Mouse (Mus musculus) midbrain, embryonic 15.5 days (tissue): Measurements from ENCODE around the gene Fam222b. TPM values are rescaled to one million over a fixed set of nuclear protein-coding genes. Genes with fewer than 3 reads are reported as not detected.

Experiments used
- ATAC-seq: fragments of 200-750 bp; cut with Nextera tagmentation; replicated peaks from 2 replicates; pipeline ENCODE4 v1.8.0; 2017; ENCODE audit warnings: moderate TSS enrichment
- H3K27ac ChIP-seq: fragments of 300-500 bp; sonication (generic); 2 replicates; pipeline ENCODE4 v1.5.1; 2015; ENCODE audit warnings: mild to moderate bottlenecking, inconsistent platforms
- H3K27me3 ChIP-seq: fragments of 300-500 bp; sonication (generic); replicated peaks from 2 replicates; pipeline ENCODE4 v1.6.1; 2015; ENCODE audit warnings: inconsistent platforms
- H3K36me3 ChIP-seq: fragments of 300-500 bp; sonication (generic); replicated peaks from 2 replicates; pipeline ENCODE4 v1.6.1; 2015; ENCODE audit warnings: inconsistent platforms
- H3K4me1 ChIP-seq: fragments of 300-500 bp; sonication (generic); 2 replicates; pipeline ENCODE4 v1.6.1; 2015; ENCODE audit warnings: inconsistent platforms
- H3K4me2 ChIP-seq: fragments of 300-500 bp; sonication (generic); 2 replicates; pipeline ENCODE4 v1.6.1; 2015; ENCODE audit warnings: inconsistent platforms, mild to moderate bottlenecking, moderate library complexity
- H3K4me3 ChIP-seq: fragments of 300-500 bp; sonication (generic); 2 replicates; pipeline ENCODE4 v1.5.1; 2015; ENCODE audit warnings: mild to moderate bottlenecking, inconsistent platforms
- H3K9ac ChIP-seq: fragments of 300-500 bp; sonication (generic); 2 replicates; pipeline ENCODE4 v1.6.1; 2015; ENCODE audit warnings: mild to moderate bottlenecking, inconsistent platforms
- H3K9me3 ChIP-seq: fragments of 300-500 bp; sonication (generic); 2 replicates; pipeline ENCODE4 v1.6.1; 2016; ENCODE audit warnings: inconsistent platforms
- WGBS: fragments of 180-500 bp; shearing (Covaris S2); methylation state at CpG from one replicate; pipeline ENCODE4 v1.1.7; 2015; ENCODE audit warnings: mixed read lengths; 5-methylcytosine and 5-hydroxymethylcytosine counted together
- polyA plus RNA-seq: library from polyadenylated mRNA; unstranded; fragments of >200 nt; fragmentation: Nextera tagmentation; extraction: Ambion mirVana; gene quantifications from 2 replicates; pipeline ENCODE4 v1.2.1, GENCODE M21; 2015

The Fam222b gene
- polyA plus RNA-seq, 1 experiment from 2014 or later: 33.4 TPM

DNA sequence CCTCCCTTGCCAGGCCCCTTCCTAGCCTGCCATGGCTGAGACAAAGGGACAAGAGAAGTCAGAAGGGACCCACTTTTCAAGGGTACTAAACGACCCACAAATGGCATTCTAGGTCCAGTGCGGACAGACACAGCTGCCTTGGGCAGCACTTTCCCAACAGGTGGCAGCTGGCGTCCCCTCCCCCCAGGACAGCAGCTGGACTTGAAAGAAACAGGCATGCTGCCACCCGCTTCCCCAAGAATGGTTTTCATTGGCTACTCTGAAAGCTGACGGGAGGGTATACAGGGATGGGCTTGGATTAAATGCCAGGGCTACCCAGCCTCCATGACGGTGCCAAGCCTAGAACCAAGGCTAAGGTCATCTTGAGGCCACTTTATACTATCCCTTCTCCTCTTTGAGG lies 68.0 kb downstream of the Fam222b start:
- Histone ChIP-seq H3K36me3 (peaks cover 24% of the 10 kb centered on the region), H3K4me2 (peak overlapping the region; percentile 72), H3K4me3 (peak overlapping the region; percentile 69), H3K9me3 (no peaks in the 10 kb centered on the region), H3K27ac (peak overlapping the region; percentile 92), H3K27me3 (no peaks in the 10 kb centered on the region), H3K4me1 (peaks cover 40% of the 10 kb centered on the region), H3K9ac (0 out of 2 replicates have a peak overlapping the region, but pooled peaks have one; percentile 95)
- 32% methylated on average over 6 of the region's 6 CpGs for WGBS
- no peak for ATAC-seq

DNA sequence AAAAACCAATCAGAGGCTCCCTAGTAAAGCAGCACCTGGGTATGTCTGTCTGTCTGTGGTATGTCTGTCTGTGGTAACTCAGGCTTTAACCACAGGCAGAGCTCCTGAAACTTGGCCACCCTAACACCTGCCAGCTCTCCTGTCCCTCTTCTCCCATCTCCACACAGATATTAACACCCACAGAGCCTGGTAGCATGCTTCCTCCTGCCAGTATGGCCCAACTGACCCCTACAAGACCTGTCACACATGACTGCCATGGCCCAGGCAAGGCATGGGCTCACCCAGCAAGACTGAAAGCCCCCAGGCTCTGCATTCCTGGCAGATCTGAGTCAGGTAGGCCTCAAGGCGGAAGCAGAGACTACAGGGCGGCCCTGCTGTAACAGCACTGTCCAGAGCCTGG lies 68.6 kb downstream of the Fam222b start:
- no peaks in the 10 kb centered on the region for H3K27me3 ChIP-seq
- 86% methylated on average over 2 of the region's 2 CpGs for WGBS
- peak overlapping the region; percentile 92 for H3K27ac ChIP-seq
- ATAC-seq: no peak
- no peaks in the 10 kb centered on the region for H3K9me3 ChIP-seq
- peak overlapping the region; percentile 72 for H3K4me2 ChIP-seq
- peak overlapping the region; percentile 69 for H3K4me3 ChIP-seq
- peaks cover 21% of the 10 kb centered on the region for H3K36me3 ChIP-seq
- H3K9ac ChIP-seq: peak overlapping the region; percentile 95
- peaks cover 40% of the 10 kb centered on the region for H3K4me1 ChIP-seq

GRCm38 (mm10) chr11:78163681-78164603 lies 69.5 kb downstream of the Fam222b start:
- H3K9me3 ChIP-seq: no peaks in the 10 kb centered on the region
- H3K9ac ChIP-seq: peak overlapping the region; percentile 95
- H3K4me3 ChIP-seq: peak overlapping the region; percentile 69
- H3K4me1 ChIP-seq: peaks cover 33% of the 10 kb centered on the region
- under 1% methylated on average over 22 of the region's 22 CpGs for WGBS
- ATAC-seq: peak; percentile 18
- peaks cover 15% of the 10 kb centered on the region for H3K36me3 ChIP-seq
- H3K27me3 ChIP-seq: no peaks in the 10 kb centered on the region
- peak overlapping the region; percentile 72 for H3K4me2 ChIP-seq
- peak overlapping the region; percentile 92 for H3K27ac ChIP-seq

DNA sequence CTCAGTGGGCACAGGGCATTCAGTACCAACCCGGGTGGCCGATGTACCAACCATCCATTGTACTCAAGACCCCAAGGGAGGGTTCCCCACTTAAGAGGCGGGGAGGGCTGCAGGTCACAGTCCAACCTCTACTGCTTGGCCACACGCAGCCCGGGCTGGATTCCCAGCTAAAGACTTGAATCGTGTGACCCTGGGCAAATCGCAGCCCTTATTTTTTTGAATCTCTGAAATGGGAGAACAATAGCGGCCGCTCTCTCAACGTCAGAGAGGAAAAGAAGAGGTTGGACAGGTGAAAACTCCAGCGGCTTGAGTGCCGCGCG lies 70.1 kb downstream of the Fam222b start:
- Histone ChIP-seq H3K36me3 (peaks cover 15% of the 10 kb centered on the region), H3K27me3 (no peaks in the 10 kb centered on the region), H3K9me3 (no peaks in the 10 kb centered on the region), H3K4me1 (peaks cover 32% of the 10 kb centered on the region), H3K4me3 (peak overlapping the region; percentile 69), H3K4me2 (peak overlapping the region; percentile 72), H3K27ac (peak overlapping the region; percentile 92), H3K9ac (peak overlapping the region; percentile 95)
- WGBS: under 1% methylated on average over 14 of the region's 14 CpGs
- ATAC-seq: peak; percentile 25; the same call in 1 of the 2 replicates

GRCm38 (mm10) chr11:78164924-78165760 lies 70.7 kb downstream of the Fam222b start, which contains the start of gene Traf4:
Gene Traf4, minus strand, starts transcription at chr11:78165589.
- no peaks in the 10 kb centered on the region for H3K27me3 ChIP-seq
- 0% methylated on average over 78 of the region's 78 CpGs for WGBS
- ATAC-seq: peak; percentile 90
- H3K9me3 ChIP-seq: no peaks in the 10 kb centered on the region
- peak within 1 kb of the TSS; percentile 92 for H3K27ac ChIP-seq
- H3K36me3 ChIP-seq: peaks cover 15% of the 10 kb centered on the region
- peak within 1 kb of the TSS; percentile 72 for H3K4me2 ChIP-seq
- peaks cover 32% of the 10 kb centered on the region for H3K4me1 ChIP-seq
- peak within 1 kb of the TSS; percentile 95 for H3K9ac ChIP-seq
- peak within 1 kb of the TSS; percentile 69 for H3K4me3 ChIP-seq

GRCm38 (mm10) chr11:78165761-78166109 lies 71.3 kb downstream of the Fam222b start:
- H3K36me3 ChIP-seq: peaks cover 9% of the 10 kb centered on the region
- H3K27ac ChIP-seq: peak overlapping the region; percentile 92
- H3K9me3 ChIP-seq: no peaks in the 10 kb centered on the region
- H3K4me1 ChIP-seq: peaks cover 32% of the 10 kb centered on the region
- peak overlapping the region; percentile 72 for H3K4me2 ChIP-seq
- peak; percentile 38 for ATAC-seq
- H3K9ac ChIP-seq: peak overlapping the region; percentile 95
- WGBS: 3% methylated on average over 16 of the region's 16 CpGs
- peak overlapping the region; percentile 69 for H3K4me3 ChIP-seq
- H3K27me3 ChIP-seq: no peaks in the 10 kb centered on the region

- Histone ChIP-seq H3K4me2 (peak overlapping the region; percentile 72), H3K36me3 (peaks cover 5% of the 10 kb centered on the region), H3K4me3 (peak overlapping the region; percentile 69), H3K4me1 (peaks cover 32% of the 10 kb centered on the region), H3K27me3 (no peaks in the 10 kb centered on the region), H3K9ac (peak overlapping the region; percentile 95; the same call in 1 of the 2 replicates), H3K9me3 (no peaks in the 10 kb centered on the region), H3K27ac (peak overlapping the region; percentile 92; the same call in 1 of the 2 replicates)
- no peak for ATAC-seq
- 47% methylated on average over 4 of the region's 4 CpGs for WGBS
Observed at GRCm38 (mm10) chr11:78166161-78166560, 71.7 kb downstream of the Fam222b start.

GRCm38 (mm10) chr11:78166640-78167039 lies 72.2 kb downstream of the Fam222b start:
- ATAC-seq: no peak
- H3K27ac ChIP-seq: no peak overlapping the region
- WGBS: 67% methylated on average over 6 of the region's 6 CpGs

GRCm38 (mm10) chr11:78167257-78167959 lies 72.9 kb downstream of the Fam222b start:
- WGBS: 85% methylated on average over 14 of the region's 14 CpGs
- no peaks in the 10 kb centered on the region for H3K36me3 ChIP-seq
- H3K27ac ChIP-seq: no peak overlapping the region
- H3K27me3 ChIP-seq: no peaks in the 10 kb centered on the region
- no peak overlapping the region for H3K4me3 ChIP-seq
- H3K9me3 ChIP-seq: no peaks in the 10 kb centered on the region
- H3K9ac ChIP-seq: no peak overlapping the region
- no peak overlapping the region for H3K4me2 ChIP-seq
- no peak for ATAC-seq
- H3K4me1 ChIP-seq: peaks cover 23% of the 10 kb centered on the region

More at GRCm38 (mm10) chr11:78166640-78167039, 72.2 kb downstream of the Fam222b start:
- Histone ChIP-seq H3K9me3 (no peaks in the 10 kb centered on the region), H3K9ac (no peak overlapping the region), H3K4me3 (no peak overlapping the region), H3K36me3 (0 out of 2 replicates have a peak, but pooled peaks cover 3% of the 10 kb centered on the region), H3K4me1 (peaks cover 31% of the 10 kb centered on the region), H3K4me2 (no peak overlapping the region), H3K27me3 (no peaks in the 10 kb centered on the region)

DNA sequence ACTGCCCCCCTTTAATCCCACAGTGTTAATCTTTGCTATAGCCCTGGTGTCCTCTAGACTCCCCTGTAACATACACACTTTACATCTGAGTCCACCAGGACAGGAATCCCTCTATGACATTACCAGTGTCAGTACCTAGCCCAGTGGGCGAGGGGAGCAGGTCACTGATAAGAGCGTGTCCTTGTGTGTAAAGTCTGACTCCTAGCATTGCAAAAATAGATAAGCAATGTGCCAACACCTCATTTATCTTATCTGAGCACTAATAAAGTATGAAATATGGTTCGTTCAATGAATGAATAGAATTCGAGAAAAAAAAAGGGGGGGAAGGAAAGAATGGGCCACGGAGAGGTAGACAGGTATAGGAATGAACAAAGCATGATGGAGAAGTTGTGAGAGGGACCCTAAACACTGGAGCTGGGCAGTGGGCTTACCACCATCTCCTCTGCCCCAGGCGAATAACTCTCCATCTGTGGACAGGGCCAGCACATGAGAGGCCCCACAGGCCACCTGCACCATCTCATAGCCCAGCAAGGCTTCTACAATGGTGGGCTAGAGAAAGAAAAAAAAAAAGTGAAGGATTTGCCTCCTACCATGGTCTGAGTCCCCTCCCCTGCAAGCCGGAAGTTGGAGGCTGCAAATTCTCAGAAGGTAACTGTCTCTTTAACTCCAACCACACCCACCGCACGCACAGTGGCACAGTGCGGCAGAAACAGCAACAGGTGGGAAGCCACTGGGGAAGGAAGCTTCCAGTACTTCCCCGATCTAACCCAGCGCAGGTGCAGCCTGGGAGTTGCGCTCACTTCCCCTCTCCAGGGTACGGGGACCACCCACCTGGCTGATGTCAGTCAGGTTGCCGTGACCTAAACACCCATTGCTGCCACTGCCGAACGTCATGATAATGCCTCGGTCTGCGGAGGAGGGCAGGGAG lies 74.3 kb downstream of the Fam222b start:
- H3K27me3 ChIP-seq: no peaks in the 10 kb centered on the region
- H3K4me2 ChIP-seq: no peak overlapping the region
- no peak overlapping the region for H3K27ac ChIP-seq
- no peaks in the 10 kb centered on the region for H3K36me3 ChIP-seq
- no peak overlapping the region for H3K4me3 ChIP-seq
- no peak for ATAC-seq
- H3K4me1 ChIP-seq: peaks cover 9% of the 10 kb centered on the region
- H3K9ac ChIP-seq: no peak overlapping the region
- no peaks in the 10 kb centered on the region for H3K9me3 ChIP-seq
- WGBS: 64% methylated on average over 19 of the region's 19 CpGs

DNA sequence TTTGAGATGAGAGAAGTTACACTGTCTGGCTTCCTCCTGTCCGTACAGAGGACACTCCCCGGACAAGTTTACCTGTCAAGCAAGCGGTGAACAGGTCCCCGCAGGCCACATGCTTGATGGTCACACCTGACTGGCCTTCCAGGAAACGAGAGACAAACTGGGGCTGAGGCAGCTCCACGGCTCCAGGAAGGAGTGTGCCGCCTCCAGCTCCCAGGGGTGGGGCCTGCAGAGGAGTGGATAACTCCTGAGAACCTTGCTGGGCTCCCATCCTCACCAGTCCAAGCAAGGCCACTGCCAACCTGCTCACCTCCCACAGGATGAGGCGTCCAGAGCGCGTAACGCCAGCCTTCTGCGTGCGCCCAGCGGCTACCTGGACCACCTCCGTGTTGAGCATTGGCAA lies 75.8 kb downstream of the Fam222b start:
- WGBS: 91% methylated on average over 15 of the region's 15 CpGs

More for the DNA sequence above, 75.8 kb downstream of the Fam222b start:
- Histone ChIP-seq H3K4me1 (peaks cover 8% of the 10 kb centered on the region), H3K27ac (no peak overlapping the region), H3K4me3 (no peak overlapping the region), H3K9ac (no peak overlapping the region), H3K27me3 (no peaks in the 10 kb centered on the region), H3K9me3 (no peaks in the 10 kb centered on the region), H3K36me3 (no peaks in the 10 kb centered on the region), H3K4me2 (no peak overlapping the region)
- ATAC-seq: no peak
